Mouse (Mus musculus): ENCODE measurements around the gene Gm10226. TPM values are rescaled to one million over a fixed set of nuclear protein-coding genes. Genes with fewer than 3 reads are reported as not detected.

The Gm10226 gene
- total RNA-seq, 2 experiments from 2014 or later, result not detected

Other genes starting within 250 kb of the Gm10226 start
- gene Zfp51, start 241.5 kb upstream of the Gm10226 start, total RNA-seq (2021), result 1 to 10 TPM; 5.4 to 7.0 TPM
- gene Zfp53, start 202.9 kb upstream of the Gm10226 start, total RNA-seq (2021), result 1 to 10 TPM; 1.3 to 1.8 TPM
- 1 to 10 TPM; 4.0 to 5.5 TPM for gene Zfp52, start 156.3 kb upstream of the Gm10226 start, total RNA-seq (2021)
- 1 to 10 TPM; 1.6 to 2.1 TPM for gene Zfp948, start 124.9 kb upstream of the Gm10226 start, total RNA-seq (2021)
- 1 to 10 TPM; 1.1 to 1.5 TPM for gene Zfp983, start 41.2 kb upstream of the Gm10226 start, total RNA-seq (2021)
- gene Zfp760, start 15.9 kb downstream of the Gm10226 start, total RNA-seq (2021), result under 1 TPM; 0.94 to 0.97 TPM
- gene Zfp229, start 38.9 kb downstream of the Gm10226 start, total RNA-seq (2021), result 1 to 10 TPM; 3.4 to 5.7 TPM
- under 1 TPM; 0.35 to 0.46 TPM for gene Zfp820, start 153.9 kb downstream of the Gm10226 start, total RNA-seq (2021)
- gene Zfp995, start 218.1 kb downstream of the Gm10226 start, total RNA-seq (2021), result 1 to 10 TPM in 1 of 2 experiments, under 1 TPM in 1; 0.87 to 1.0 TPM